In the genomic region with DNA sequence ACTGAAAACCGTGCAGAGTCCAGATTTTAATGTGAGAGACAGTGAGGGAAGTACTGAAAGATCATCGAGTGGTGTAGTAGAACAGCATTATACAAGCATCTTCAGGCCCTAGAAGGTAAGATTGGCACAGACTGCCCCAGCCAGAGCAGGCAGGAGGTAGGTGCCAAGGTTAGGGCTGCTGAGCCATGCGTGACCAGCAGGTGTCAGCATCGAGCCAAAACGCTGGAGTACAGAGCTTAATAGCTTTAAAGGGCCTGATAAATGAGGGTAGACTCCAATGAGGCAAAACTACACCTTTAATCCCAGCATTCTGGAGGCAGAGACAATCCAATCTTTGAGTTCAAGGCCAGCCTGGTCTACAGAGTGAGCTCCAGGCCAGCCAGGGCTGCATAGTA, we compare ENCODE assay signal across 1 mouse cellular context.
TF ChIP-seq lines count a peak whose summit lies in the region.

No protein-coding gene starts in this region.

TF ChIP-seq in CH12.LX, 34 proteins besides CTCF, POLR2A, EP300 and RAD21 (continued from another document):
- TF ChIP-seq ZC3H11A (IDR thresholded peaks at IDR 0.05; ENCODE audit: low read depth, low read length) (no peak), SMC3 (IDR thresholded peaks at IDR 0.05; ENCODE audit: low read depth, low read length) (peak; percentile 76)
TF ChIP-seq in CH12.LX: peak in this region for 1.
